Mouse (Mus musculus) intestine, embryonic 16.5 days (tissue): ENCODE data around the gene Sh3rf1. TPM values are rescaled to one million over a fixed set of nuclear protein-coding genes. Genes with fewer than 3 reads are reported as not detected.
A peak's percentile ranks its signal among the peaks of the same experiment; 100 is the strongest.

Experiments used
- ATAC-seq: fragments of 200-750 bp; cut with Nextera tagmentation; 2 replicates; pipeline ENCODE4 v1.8.0; 2017; ENCODE audit warnings: moderate TSS enrichment, moderate library complexity
- H3K27ac ChIP-seq: fragments of 300-500 bp; sonication (generic); 2 replicates; pipeline ENCODE4 v1.5.1; 2014; ENCODE audit warnings: mild to moderate bottlenecking, low read length
- H3K27me3 ChIP-seq: fragments of 300-500 bp; sonication (generic); replicated peaks from 2 replicates; pipeline ENCODE4 v1.6.1; 2014; ENCODE audit warnings: low read length, control low read depth, mixed read lengths; ENCODE audit not compliant: control insufficient read depth, insufficient read depth
- H3K36me3 ChIP-seq: fragments of 300-500 bp; sonication (generic); 2 replicates; pipeline ENCODE4 v1.6.1; 2014; ENCODE audit warnings: low read length, control low read depth; ENCODE audit not compliant: control insufficient read depth, insufficient read depth
- H3K4me1 ChIP-seq: fragments of 300-500 bp; sonication (generic); 2 replicates; pipeline ENCODE4 v1.6.1; 2014; ENCODE audit warnings: low read length, control low read depth, mixed read lengths; ENCODE audit not compliant: control insufficient read depth, insufficient read depth
- H3K4me2 ChIP-seq: fragments of 300-500 bp; sonication (generic); 2 replicates; pipeline ENCODE4 v1.6.1; 2014; ENCODE audit warnings: low read depth, low read length, control low read depth
- H3K4me3 ChIP-seq: fragments of 300-500 bp; sonication (generic); 2 replicates; pipeline ENCODE4 v1.5.1; 2014; ENCODE audit warnings: mild to moderate bottlenecking, low read length
- H3K9ac ChIP-seq: fragments of 300-500 bp; sonication (generic); 2 replicates; pipeline ENCODE4 v1.6.1; 2014; ENCODE audit warnings: low read depth, low read length
- H3K9me3 ChIP-seq: fragments of 300-500 bp; sonication (generic); 2 replicates; pipeline ENCODE4 v1.6.1; 2016; ENCODE audit warnings: low read length, control low read depth; ENCODE audit not compliant: control insufficient read depth
- WGBS: fragments of 180-500 bp; shearing (Covaris S2); extraction: QIAGEN DNeasy Blood & Tissue Kit; methylation state at CpG from one replicate; pipeline ENCODE4 v1.1.7; 2014; 5-methylcytosine and 5-hydroxymethylcytosine counted together
- polyA plus RNA-seq: library from polyadenylated mRNA; unstranded; fragments of >200 nt; fragmentation: Nextera tagmentation; extraction: Ambion mirVana; gene quantifications from 2 replicates; pipeline ENCODE4 v1.2.1, GENCODE M21; 2015

Gene Sh3rf1
- 11.0 and 12.1 TPM in 2 replicates for polyA plus RNA-seq

GRCm38 (mm10) chr8:61223729-61224379 lies at the start of gene Sh3rf1:
Gene Sh3rf1 (plus strand): TSS chr8:61223872.
- H3K9me3 ChIP-seq, result no peaks in the 10 kb centered on the region
- H3K36me3 ChIP-seq, result peaks cover 4% of the 10 kb centered on the region; the same call in 1 of the 2 replicates
- peak within 1 kb of the TSS; percentile 79 for H3K27ac ChIP-seq
- peak within 1 kb of the TSS; percentile 86 for H3K4me2 ChIP-seq
- WGBS, result under 1% methylated on average over 62 of the region's 84 CpGs
- no peaks in the 10 kb centered on the region for H3K27me3 ChIP-seq
- H3K4me1 ChIP-seq, result peaks cover 14% of the 10 kb centered on the region
- peak; percentile 95 for ATAC-seq
- peak within 1 kb of the TSS; percentile 81 for H3K4me3 ChIP-seq
- H3K9ac ChIP-seq, result peak within 1 kb of the TSS; percentile 86

- Histone ChIP-seq H3K27ac (no peak overlapping the region), H3K4me2 (no peak overlapping the region), H3K4me3 (no peak overlapping the region), H3K9me3 (no peaks in the 10 kb centered on the region), H3K27me3 (no peaks in the 10 kb centered on the region), H3K9ac (no peak overlapping the region), H3K4me1 (no peaks in the 10 kb centered on the region), H3K36me3 (no peaks in the 10 kb centered on the region)
- WGBS, result 80% methylated on average over 7 of the region's 7 CpGs
- ATAC-seq, result no peak
Observed at GRCm38 (mm10) chr8:61173921-61174492, 49.7 kb upstream of the Sh3rf1 start.

GRCm38 (mm10) chr8:61175876-61176275 lies 47.8 kb upstream of the Sh3rf1 start:
- Histone ChIP-seq H3K4me2 (no peak overlapping the region), H3K27ac (no peak overlapping the region), H3K4me3 (no peak overlapping the region), H3K27me3 (no peaks in the 10 kb centered on the region), H3K9me3 (no peaks in the 10 kb centered on the region), H3K9ac (no peak overlapping the region), H3K36me3 (no peaks in the 10 kb centered on the region), H3K4me1 (no peaks in the 10 kb centered on the region)
- ATAC-seq, result peak; percentile 80
- WGBS, result 69% methylated on average over 2 of the region's 2 CpGs

GRCm38 (mm10) chr8:61177680-61178593 lies 45.7 kb upstream of the Sh3rf1 start:
- H3K27me3 ChIP-seq, result no peaks in the 10 kb centered on the region
- WGBS, result 67% methylated on average over 12 of the region's 12 CpGs
- H3K36me3 ChIP-seq, result no peaks in the 10 kb centered on the region
- ATAC-seq, result no peak
- no peak overlapping the region for H3K4me2 ChIP-seq
- H3K9ac ChIP-seq, result no peak overlapping the region
- no peaks in the 10 kb centered on the region for H3K9me3 ChIP-seq
- H3K4me3 ChIP-seq, result no peak overlapping the region
- no peaks in the 10 kb centered on the region for H3K4me1 ChIP-seq
- H3K27ac ChIP-seq, result no peak overlapping the region

- no peaks in the 10 kb centered on the region for H3K9me3 ChIP-seq
- WGBS, result 72% methylated on average over 11 of the region's 11 CpGs
- no peaks in the 10 kb centered on the region for H3K4me1 ChIP-seq
- no peaks in the 10 kb centered on the region for H3K36me3 ChIP-seq
- no peak overlapping the region for H3K4me3 ChIP-seq
- no peak overlapping the region for H3K27ac ChIP-seq
- no peak overlapping the region for H3K9ac ChIP-seq
- no peak overlapping the region for H3K4me2 ChIP-seq
- ATAC-seq, result no peak
- H3K27me3 ChIP-seq, result no peaks in the 10 kb centered on the region
Observed at GRCm38 (mm10) chr8:61178594-61179140, 45.0 kb upstream of the Sh3rf1 start.

GRCm38 (mm10) chr8:61181592-61181991 lies 42.1 kb upstream of the Sh3rf1 start:
- H3K4me1 ChIP-seq, result no peaks in the 10 kb centered on the region
- WGBS, result 68% methylated on average over 2 of the region's 2 CpGs
- no peak overlapping the region for H3K27ac ChIP-seq
- ATAC-seq, result no peak
- H3K4me3 ChIP-seq, result no peak overlapping the region
- H3K36me3 ChIP-seq, result no peaks in the 10 kb centered on the region
- no peaks in the 10 kb centered on the region for H3K27me3 ChIP-seq
- no peak overlapping the region for H3K9ac ChIP-seq
- H3K9me3 ChIP-seq, result no peaks in the 10 kb centered on the region
- H3K4me2 ChIP-seq, result no peak overlapping the region

GRCm38 (mm10) chr8:61182020-61182419 lies 41.7 kb upstream of the Sh3rf1 start:
- 68% methylated on average over 4 of the region's 4 CpGs for WGBS
- H3K4me2 ChIP-seq, result no peak overlapping the region
- no peaks in the 10 kb centered on the region for H3K4me1 ChIP-seq
- no peak for ATAC-seq
- no peak overlapping the region for H3K9ac ChIP-seq
- no peak overlapping the region for H3K4me3 ChIP-seq
- no peaks in the 10 kb centered on the region for H3K9me3 ChIP-seq
- no peak overlapping the region for H3K27ac ChIP-seq
- no peaks in the 10 kb centered on the region for H3K36me3 ChIP-seq
- H3K27me3 ChIP-seq, result no peaks in the 10 kb centered on the region

GRCm38 (mm10) chr8:61185274-61186198 lies 38.1 kb upstream of the Sh3rf1 start:
- Histone ChIP-seq H3K9me3 (no peaks in the 10 kb centered on the region), H3K4me1 (no peaks in the 10 kb centered on the region), H3K27me3 (no peaks in the 10 kb centered on the region), H3K27ac (no peak overlapping the region), H3K9ac (no peak overlapping the region), H3K36me3 (no peaks in the 10 kb centered on the region), H3K4me2 (no peak overlapping the region), H3K4me3 (no peak overlapping the region)
- 55% methylated on average over 5 of the region's 5 CpGs for WGBS
- ATAC-seq, result no peak
